Mouse (Mus musculus) v-Abl transformed pro-B cells (cell line): ENCODE measurements around the gene Ston1.

Experiments
- in situ Hi-C, 2 experiments: fragments of 400-800 bp; cut with MboI; formaldehyde crosslinking; loops; one replicate each; pipeline ENCODE4 v1.15.1; 2025; ENCODE audit not compliant: unreplicated experiment in 2 of 2

Gene Ston1

GRCm38 (mm10) chr17:88653375-88653769 is 55.9 kb downstream of the Ston1 start:
- in situ Hi-C loops, result loop anchor here (5.0 to 25.0 kb wide), 8 partner anchors 104 to 1929 kb away; no protein-coding TSS in a partner anchor

GRCm38 (mm10) chr17:88658510-88658909 is 61.0 kb downstream of the Ston1 start:
- in situ Hi-C loops, result loop anchor here (10.0 to 25.0 kb wide), 3 partner anchors 996 to 1604 kb away; no protein-coding TSS in a partner anchor

- in situ Hi-C loops, result loop anchor here (25.0 kb wide), 2 partner anchors 1471 to 1596 kb away; no protein-coding TSS in a partner anchor
Measured at GRCm38 (mm10) chr17:88666076-88666475, 68.6 kb downstream of the Ston1 start.

- in situ Hi-C loops, result loop anchor here (25.0 kb wide), 2 partner anchors 1469 to 1594 kb away; no protein-coding TSS in a partner anchor
Measured at GRCm38 (mm10) chr17:88668452-88668851, 71.0 kb downstream of the Ston1 start, which contains the start of gene Gtf2a1l. Gene Gtf2a1l, plus strand, starts transcription at chr17:88668660.

GRCm38 (mm10) chr17:88669921-88670320 is 72.4 kb downstream of the Ston1 start:
- in situ Hi-C loops, result loop anchor here (25.0 kb wide), 2 partner anchors 1467 to 1592 kb away; no protein-coding TSS in a partner anchor

GRCm38 (mm10) chr17:88670800-88671199 is 73.3 kb downstream of the Ston1 start:
- in situ Hi-C loops, result loop anchor here (25.0 kb wide), 2 partner anchors 1467 to 1592 kb away; no protein-coding TSS in a partner anchor

GRCm38 (mm10) chr17:88675310-88676309 is 78.1 kb downstream of the Ston1 start:
- in situ Hi-C loops, result no loop called here

GRCm38 (mm10) chr17:88688226-88688625 is 90.7 kb downstream of the Ston1 start:
- in situ Hi-C loops, result no loop called here

GRCm38 (mm10) chr17:88696656-88697333 is 99.3 kb downstream of the Ston1 start:
- in situ Hi-C loops, result no loop called here

- in situ Hi-C loops, result no loop called here
Measured at GRCm38 (mm10) chr17:88700901-88701300, 103.4 kb downstream of the Ston1 start.

GRCm38 (mm10) chr17:88702345-88702744 is 104.9 kb downstream of the Ston1 start:
- in situ Hi-C loops, result no loop called here

GRCm38 (mm10) chr17:88703112-88703511 is 105.6 kb downstream of the Ston1 start:
- in situ Hi-C loops, result no loop called here

GRCm38 (mm10) chr17:88706231-88706649 is 108.8 kb downstream of the Ston1 start:
- in situ Hi-C loops, result no loop called here
